Mouse (Mus musculus) mature B cell (primary cell): ENCODE measurements around the gene Cabp2.

ENCODE experiments used
- in situ Hi-C: fragments of 300-500 bp; cut with MboI; formaldehyde crosslinking; loops from 2 replicates; pipeline ENCODE4 v1.14.3; 2019

The Cabp2 gene

DNA sequence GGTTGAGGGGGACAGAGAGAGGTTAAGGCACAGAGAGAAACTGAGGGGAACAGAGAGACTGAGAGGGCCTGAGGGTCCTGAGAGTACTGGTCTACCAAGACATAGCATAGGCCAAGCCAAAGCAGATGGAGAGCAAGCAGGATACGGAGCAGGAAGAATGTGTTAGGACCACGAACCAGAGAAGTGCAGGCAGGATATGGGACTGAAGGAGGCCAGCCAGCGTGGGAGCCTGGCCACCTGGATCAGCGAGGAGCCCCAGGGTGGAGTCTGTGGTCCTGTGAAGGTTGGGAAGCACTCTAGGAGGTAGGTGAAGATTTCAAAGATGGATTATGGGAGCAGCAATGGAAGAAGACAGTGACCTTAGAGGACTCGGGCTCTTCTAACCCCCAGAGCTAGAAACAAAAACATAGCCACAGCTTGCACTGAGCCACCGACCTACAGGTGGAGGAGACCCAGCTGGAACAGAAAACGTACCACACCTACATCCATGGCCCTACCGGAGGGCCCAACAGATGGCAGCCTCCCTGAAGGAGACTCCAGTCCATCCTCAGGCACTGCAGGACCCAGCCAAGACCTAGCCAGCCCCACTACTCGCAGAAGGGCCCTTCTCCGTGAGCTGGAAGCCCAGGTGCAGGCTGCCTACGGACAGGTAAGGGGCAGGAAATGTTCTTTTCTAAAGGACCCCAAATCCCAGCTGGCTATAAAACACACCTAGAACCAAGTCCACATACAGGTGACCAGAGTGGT, 1.0 kb downstream of the Cabp2 start:
- in situ Hi-C loops = no loop called here

DNA sequence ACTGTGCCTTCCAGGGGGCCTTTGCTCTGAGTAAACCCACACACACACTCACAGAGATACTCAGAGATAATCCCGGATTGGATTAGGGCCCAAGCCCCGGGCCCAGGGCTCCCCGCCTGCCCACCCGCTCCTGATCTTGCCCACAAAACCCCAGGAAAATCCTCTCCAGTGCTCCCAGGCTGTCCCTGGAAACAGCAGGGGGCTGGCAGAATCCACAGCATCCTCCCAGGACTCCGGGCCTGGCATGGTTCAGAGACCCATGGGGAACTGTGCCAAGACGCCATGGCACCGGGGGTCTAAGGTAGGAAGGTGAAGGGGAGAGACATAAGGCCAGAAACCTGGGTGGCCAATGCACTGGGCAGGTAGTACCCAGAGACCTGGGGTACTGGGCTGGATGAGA, 1.9 kb downstream of the Cabp2 start:
- in situ Hi-C loops = no loop called here

DNA sequence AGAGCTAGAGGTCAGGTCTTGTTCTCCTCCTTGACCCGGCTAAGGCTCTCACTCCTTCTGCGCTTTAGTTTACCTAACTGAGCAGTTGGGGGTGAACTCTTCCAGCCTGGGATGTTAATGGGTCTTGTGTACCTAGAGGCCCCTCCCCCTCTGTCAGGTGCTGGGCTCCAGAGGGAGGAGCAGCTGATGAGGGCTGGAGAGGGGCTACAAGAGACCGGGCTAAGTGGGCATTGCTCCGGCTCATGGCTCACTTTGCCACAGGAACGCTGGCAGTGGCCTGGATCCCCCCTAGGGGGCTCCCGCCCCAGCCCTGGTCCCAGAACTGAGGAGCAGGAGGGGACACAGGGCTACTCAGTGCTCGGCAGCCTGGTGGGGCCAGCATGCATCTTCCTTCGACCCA, 2.4 kb downstream of the Cabp2 start:
- in situ Hi-C loops = no loop called here

DNA sequence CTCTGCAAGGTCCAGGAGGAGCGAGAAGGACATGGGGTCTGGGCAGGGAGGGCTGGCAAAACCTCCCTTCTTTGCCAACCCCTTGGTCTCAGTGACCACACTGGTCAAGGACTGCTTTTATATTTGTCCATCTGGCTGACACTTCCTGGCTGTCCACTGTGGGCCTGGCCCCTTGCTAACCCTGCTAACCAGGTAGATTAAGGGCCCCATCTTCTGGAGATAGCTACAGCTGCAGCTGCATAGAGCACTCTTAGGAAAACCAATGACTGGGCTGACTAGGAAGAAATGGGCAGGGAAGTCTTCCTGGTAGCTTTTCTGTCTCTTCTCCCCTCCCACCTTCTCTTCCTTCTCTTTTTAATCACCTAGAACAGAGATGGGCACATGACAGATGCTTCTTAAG, 3.6 kb downstream of the Cabp2 start:
- in situ Hi-C loops = no loop called here

DNA sequence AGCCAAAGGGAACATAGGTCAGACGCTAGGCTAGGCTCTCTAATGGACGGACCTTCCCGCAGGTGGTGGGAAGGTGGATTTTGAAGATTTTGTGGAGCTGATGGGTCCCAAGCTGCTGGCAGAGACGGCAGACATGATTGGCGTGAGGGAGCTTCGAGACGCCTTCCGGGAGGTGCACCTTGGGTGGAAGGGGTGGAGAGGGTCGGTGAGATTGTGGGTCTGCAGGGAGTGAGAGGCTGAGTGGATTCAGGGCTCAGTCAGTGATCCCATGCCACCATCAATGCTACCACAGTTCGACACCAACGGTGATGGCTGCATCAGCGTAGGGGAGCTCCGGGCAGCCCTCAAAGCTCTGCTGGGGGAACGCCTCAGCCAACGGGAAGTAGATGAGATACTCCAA, 4.8 kb downstream of the Cabp2 start:
- in situ Hi-C loops = no loop called here

DNA sequence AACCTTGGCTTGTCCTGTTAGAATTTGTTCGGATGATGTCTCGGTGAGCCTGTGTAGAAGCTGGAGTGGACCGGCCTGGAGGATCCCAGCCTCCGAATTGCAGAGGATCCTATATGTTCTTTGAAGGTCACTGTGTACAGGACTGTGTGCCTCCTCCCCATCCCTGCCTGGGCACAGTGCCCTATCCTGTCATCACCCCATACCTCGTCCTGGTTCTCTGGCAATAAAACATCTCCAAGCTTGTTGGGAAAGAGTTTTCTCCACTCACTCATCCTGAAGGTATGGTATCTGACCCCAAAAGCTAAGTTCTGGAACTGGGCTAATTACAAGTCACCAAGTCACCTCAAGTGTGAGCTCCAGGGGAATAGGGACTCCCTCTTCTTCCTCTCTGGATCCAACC, 5.7 kb downstream of the Cabp2 start:
- in situ Hi-C loops = no loop called here

DNA sequence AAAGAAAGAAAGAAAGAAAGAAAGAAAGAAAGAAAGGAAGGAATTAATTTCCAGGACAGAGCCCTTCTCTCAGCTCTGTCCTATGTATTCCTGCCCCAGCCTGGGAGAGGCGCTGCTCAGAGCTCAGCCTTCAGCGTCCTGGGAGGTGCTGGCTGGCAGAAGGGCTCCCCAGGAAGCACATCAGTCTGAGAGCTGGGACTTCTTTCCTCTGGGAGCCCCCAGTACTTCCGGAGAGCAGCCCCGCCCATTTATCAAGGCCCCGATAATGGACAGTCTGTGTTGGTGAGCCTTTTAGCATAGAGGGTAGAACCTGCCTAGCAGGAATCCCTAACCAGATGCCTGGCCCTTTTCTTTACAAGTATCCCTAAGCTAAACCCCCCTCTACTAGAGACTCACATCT, 6.8 kb downstream of the Cabp2 start:
- in situ Hi-C loops = no loop called here

DNA sequence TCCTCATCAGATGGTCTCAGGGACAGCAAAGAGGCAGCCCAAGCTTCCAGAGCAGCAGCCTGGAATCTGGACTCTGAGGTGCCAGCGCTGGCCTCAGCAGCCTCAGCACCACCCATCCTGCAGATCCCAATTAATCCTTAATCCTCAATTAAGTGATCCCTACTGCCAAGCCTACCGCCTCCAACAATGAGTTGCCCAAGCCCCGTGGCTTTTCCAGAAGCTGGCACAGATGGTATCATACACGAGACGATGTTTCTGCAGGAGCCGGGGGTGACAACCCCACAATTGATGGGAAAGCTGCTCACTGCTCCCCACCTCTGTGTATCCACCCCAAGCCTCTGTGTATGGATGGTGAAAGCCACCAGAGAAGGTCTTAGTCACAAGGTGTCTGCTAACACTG, 7.8 kb downstream of the Cabp2 start:
- in situ Hi-C loops = no loop called here

DNA sequence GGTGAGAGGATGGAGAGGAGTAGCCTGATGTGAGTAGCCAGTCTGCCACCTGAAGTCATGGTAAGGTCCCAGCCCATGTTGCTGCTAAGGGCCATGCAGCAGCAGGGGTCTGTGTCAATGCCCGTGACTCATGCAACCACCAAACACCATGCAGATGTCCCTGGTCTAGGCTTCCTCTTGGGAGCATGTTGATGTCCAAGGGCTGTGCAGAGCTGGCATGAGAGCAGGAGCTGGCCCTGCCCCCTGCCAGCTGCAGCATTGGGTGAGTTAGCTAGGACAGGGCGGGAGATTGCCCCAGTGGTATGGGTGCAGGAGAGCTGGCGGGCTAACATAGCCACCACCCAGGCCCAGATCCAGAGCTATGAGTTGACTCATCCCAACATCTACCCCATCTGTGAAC, 9.1 kb downstream of the Cabp2 start:
- in situ Hi-C loops = no loop called here

DNA sequence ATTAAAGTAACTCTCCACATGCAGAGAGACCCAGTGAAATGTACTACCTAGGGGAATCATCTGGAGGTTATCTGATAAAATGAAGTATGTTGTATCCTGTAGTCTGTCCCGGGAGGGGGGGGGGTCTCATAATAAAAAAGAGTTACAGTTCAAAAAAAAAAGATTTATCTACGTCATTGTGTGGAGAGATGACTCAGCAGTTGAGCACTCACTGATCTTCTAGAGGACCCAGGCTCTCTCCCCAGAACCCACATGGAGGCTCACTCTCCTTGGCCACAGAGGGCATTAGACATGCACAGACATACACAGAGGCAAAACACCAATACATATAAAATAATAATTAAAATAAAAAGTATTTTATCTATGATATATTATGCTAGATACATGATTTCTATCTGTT, 10.0 kb downstream of the Cabp2 start:
- in situ Hi-C loops = no loop called here

DNA sequence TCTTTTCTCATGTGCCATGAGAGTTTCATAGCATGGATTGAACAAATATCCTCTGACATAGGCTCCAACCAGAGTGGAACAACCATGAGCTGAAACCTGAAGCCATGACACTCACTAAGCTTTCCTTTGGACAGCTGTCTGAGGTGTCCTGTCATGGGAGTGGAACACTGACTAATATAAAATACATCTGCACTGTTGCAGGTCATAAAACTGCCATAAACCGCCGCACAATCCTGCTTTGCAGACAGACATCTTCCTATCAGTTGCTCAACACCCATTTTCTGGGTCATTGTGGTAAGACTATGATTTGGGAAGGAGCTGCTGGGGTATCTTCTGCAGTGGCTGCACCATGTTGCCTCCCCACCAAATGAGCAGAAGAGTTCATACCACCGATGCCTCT, 11.4 kb downstream of the Cabp2 start:
- in situ Hi-C loops = no loop called here

DNA sequence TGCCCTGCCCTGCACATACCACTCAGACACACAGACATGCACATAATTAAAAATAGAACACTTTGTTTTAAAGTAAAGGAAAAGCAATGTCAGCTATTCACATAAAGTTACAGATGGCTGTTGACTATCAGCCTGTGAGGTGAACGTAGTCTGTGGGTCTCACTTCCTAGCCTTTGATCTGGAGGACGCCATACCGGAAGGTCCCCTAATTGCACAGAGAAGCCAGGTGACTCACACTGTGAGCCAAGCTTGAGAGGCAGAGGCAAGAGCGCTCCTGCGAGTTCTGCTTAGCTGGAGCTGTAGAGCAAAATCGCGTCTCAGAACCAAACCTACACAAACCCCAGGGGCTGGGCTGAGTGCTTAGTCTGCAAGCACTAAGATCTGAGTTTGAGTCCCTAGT, 12.4 kb downstream of the Cabp2 start:
- in situ Hi-C loops = no loop called here

DNA sequence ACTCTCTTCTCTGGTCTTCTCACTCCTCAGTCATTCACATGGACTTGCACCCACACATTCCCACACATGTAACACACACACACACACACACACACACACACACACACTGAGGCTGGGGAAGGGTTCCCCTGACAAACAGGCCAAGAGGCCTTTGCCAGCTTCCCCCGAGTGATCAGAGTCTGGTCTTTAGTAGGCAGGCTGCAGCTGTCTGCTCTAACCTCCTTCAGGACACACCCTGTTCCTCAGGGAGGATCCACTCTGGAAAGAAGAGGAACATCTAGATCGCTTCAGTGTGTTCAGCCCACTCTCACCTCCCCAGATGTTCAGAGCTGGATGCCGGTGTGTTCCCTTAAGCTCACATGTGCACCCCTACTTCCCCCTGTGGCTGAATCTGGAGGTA, 13.0 kb downstream of the Cabp2 start:
- in situ Hi-C loops = no loop called here

DNA sequence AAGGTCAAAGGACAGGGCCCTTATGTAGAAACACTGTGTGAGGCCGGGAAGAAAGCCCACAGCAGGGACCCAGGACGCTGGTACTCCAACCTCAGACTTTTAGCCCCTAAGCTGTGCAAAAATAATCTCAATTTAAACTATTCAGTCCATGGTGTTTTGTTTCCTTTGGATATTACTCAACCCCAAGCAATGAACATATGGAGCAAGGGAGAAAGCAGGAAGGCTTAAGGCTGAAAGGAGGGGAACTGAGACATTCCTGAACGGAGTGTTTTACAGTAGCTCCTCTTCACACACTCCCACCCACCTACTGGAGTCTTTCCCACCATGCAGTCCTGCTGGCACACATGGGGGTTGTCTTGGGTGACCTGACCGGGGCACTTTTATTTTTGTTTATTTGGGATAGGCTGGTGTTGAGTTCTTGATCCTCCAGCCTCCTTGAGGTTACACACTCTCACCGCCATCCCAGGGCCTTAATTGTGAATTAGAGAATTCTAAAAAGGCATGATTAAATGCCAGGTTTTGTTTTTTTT, 13.5 kb downstream of the Cabp2 start:
- in situ Hi-C loops = no loop called here

DNA sequence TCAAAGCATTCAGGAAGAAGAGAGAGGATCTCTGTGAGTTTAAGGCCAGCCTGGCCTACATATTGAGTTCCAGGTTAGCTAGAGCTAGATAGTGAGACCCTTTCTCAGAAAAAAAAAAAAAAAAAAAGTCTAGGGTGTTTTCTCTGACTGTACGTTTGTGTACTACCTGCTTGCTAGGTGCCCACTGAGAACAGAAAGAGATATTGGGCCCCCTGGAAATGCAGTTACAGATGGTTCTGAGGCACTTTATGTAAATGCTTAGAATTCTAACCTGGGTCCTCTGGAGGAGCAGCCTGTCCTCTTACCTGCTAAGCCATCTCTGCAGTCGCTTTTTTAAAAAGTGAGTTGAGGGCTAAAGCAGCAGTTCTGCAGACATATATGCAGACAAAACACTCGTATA, 14.4 kb downstream of the Cabp2 start:
- in situ Hi-C loops = no loop called here

DNA sequence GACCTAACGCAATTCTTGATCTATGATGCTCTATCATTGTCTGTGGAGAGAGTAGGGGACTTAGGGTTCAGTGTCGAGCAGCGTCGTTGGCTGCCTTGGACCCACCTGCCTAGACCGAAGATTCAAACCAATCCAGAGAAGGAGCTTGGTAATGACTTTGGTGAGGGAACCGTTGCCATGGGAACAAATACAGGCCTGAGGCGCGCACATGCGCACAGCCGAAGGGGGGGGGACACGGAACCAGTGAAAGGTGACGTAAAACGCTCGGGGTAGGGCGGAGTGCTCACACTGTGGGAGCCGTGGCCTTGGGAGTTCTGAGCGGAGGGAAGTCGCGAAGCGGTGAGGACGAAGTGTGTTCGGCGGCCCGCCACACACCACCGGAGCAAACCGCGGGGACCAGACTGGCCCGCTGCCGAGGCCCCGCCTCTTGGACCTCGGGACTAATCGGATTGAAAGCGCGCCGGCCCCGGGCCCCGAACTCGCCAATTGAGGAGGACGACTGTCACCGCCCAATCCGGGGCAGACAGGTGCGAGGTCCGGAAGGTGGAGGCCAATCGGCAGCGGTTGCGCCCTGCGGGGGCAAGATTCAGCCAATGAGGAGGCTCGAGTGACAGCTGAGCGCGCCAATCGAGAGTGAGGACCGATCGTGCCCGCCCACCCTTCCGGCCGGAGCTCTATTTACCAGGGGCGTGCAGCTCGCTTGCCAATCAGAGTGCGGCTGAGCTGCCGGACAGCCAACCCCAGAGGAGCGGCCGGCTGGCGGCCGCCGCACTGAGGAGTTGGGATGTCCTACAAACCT, 15.5 kb downstream of the Cabp2 start, which contains the start of gene Cdk2ap2:
TSS of gene Cdk2ap2 (plus strand) at position 541 of the 799 bp plus-strand sequence.
- in situ Hi-C loops = no loop called here

DNA sequence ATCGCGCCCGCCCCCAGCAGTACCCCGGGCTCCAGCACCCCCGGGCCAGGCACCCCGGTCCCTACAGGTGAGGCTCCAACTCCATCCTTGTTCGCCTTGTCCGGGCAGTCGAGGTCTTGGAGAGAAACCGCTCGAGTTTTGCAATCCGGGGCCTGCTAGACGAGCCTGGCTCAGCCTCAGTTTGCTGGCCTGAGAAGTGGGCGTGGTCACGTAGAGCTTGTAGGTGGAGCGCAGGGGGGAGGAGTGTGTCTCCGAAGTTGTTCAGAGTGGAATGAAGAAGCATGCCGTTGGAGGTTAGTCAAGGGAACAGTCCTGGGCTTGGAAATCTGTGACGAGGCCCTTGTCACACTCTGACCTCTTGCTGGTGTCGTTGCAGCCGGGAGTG, 16.1 kb downstream of the Cabp2 start:
- in situ Hi-C loops = no loop called here

DNA sequence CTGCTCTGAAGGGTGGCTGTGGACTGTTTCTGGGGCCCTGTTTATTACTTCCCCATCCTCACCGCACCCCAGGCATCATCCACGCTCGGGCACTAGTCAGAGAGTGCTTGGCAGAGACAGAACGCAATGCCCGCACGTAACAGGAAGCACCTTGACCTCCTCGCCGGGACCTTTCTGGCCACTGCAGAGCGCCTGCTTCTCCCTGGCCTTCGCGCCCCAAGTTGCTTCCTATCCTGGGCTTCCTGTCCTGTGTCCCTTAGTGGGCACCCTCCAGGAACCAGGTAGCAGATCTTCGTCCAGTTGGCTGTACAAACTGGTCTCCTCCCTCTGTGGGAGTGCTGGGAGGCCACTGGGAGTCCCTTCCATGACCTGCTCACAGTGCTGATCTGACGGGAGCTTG, 17.0 kb downstream of the Cabp2 start:
- in situ Hi-C loops = no loop called here

DNA sequence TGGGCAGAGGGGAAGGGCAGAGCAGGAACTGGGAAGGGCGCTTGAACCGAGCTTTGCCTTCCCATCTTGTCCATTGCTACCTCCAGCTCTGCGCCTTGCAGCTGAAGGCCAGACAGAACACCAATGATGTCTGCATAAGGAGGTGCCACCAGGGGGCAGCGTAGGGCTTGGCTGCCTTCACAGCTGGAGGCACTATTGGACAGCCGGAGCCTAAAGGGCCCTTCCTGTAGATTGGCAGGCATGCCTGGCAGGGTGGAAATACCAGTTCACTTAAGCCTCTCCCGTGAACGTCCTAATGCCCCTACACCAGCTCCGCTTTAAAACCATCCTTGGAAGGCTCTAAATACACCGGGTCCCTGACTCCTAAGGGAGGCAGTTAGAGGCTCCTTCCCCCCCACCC, 17.7 kb downstream of the Cabp2 start:
- in situ Hi-C loops = no loop called here

DNA sequence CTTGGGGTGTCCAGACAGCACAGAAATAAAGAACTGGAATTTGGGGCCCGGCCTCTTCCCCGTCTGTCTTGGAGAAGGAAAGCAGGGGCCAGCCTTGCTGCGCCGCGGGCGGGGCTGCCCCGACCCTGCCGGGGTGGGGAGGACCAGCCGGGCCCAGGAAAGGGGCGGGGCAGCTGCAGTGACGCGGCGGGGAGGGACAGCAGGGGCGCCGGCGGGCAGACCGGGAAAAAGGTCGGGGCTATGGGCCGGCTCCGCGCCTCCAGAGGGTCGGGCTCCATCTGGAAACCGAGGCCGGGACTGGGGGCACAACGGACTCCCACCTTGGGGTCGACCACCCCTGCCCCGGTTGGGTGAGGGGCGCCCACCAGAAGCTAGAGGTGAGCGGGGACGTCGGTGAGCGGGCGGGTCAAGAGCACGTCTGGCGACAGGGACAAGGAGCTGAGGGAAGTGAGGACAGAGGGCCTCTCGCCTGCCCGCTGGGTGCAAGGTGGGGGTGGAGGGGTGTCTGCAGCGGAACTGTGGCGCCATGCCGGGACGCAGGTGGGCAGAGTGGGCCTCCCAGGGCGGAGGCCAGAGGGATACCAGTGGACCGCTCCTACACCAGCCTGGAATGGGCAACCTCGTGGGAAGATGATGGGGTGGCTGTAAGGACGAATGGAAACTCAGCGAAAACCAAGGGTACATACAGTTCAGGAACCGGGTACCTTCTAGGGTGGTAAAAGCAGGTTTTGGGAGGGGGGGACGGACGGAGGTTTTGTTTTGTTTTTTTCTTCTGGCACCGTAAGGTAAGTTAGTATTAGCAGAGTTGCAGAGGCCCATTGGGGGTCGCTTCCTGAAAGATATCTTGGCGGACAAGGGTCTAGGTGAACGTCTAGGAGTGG, 18.7 kb downstream of the Cabp2 start, which contains the start of gene Pitpnm1:
TSS of gene Pitpnm1 (plus strand) at position 162 of the 881 bp plus-strand sequence.
- in situ Hi-C loops = no loop called here

DNA sequence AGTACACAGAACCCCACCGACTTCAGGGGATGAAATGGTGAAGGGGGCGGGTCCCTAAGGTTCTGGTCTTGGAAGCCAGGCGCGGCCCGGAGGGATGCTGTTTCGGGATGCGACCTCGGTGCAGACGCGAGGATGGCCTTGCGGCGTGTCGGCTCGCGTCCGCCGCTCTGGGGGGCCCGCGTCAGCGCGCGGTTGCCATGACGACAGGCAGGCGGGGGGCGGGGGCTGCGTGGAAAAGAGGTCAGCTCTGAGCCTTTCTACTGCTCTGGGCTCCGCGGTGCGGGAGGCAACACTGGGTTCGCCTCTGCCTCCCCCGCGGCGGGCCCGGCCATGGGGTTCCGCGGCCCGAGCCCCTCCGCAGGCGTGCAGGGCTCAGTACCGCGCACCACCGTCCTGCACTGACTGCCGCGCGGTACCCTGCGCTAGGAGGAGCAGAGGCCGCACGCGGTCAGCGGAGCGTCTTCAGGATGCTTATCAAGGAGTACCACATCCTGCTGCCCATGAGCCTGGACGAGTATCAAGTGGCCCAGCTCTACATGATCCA, 19.4 kb downstream of the Cabp2 start:
- in situ Hi-C loops = no loop called here

DNA sequence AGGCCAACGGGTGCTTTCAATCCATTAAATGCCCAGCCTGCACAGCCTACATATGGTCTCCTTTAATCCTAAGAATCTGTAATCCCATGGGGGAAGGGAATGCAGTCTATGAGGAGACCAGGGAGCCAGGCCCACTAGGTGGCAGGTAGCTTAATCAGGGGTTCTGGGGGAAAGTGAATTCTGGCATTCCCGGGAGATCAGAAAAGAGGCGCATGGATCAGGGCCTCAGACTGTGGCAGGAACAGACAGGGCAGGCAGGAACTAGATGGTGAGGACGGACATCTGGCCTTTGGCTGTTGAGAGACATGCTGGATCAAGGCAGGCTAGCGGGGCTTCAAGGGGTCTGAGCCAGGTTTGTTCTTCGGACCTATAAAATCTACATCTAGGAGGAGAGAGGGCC, 20.1 kb downstream of the Cabp2 start:
- in situ Hi-C loops = no loop called here
